Comparison of ENCODE assay signal across 8 mouse cellular contexts in the genomic region with DNA sequence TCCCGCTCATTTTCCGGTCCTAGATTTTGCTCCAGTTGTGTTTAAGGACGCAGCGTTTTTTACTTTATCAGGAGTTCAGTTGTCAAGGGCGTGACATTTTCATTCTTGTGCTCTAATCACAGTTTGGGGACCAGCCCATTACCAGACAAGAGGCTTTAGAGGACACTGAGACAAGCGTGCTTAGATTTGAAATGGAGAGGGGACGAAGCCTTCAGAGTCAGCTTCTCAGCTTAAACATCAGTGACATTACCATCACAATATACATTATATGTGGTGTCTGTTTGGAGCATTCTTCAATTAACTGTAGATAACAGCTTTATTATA. TPM values are rescaled to one million over a fixed set of nuclear protein-coding genes. Genes with fewer than 3 reads are reported as not detected.
A peak's percentile ranks its signal among the peaks of the same experiment; 100 is the strongest.
DNase-seq lines count a peak whose midpoint lies in the region; ATAC-seq lines count a peak whose summit lies in the region.

No protein-coding gene starts in this region.

- H3K4me3 ChIP-seq in heart, embryonic 16.5 days (ENCODE audit: low read length), result peak overlapping the region; percentile 95
- H3K4me3 ChIP-seq in hindbrain, embryonic 13.5 days, result peak overlapping the region; percentile 96
- peak overlapping the region; percentile 84 for H3K4me3 ChIP-seq in midbrain, embryonic 13.5 days (replicated peaks)

- peak overlapping the region; percentile 95 for H3K27ac ChIP-seq in heart, embryonic 16.5 days (ENCODE audit: low read length)
- H3K27ac ChIP-seq in hindbrain, embryonic 13.5 days, result peak overlapping the region; percentile 93
- H3K27ac ChIP-seq in midbrain, embryonic 13.5 days, result peak overlapping the region; percentile 96

- peaks cover 12% of the 10 kb centered on the region for H3K4me1 ChIP-seq in heart, embryonic 16.5 days (ENCODE audit: control insufficient read depth, insufficient read depth, low read length)
- H3K4me1 ChIP-seq in hindbrain, embryonic 13.5 days (replicated peaks), result peaks cover 17% of the 10 kb centered on the region
- H3K4me1 ChIP-seq in midbrain, embryonic 13.5 days (replicated peaks), result peaks cover 20% of the 10 kb centered on the region

- DNase-seq in heart, postnatal 4 days, result no peak
- DNase-seq in MN1 (ENCODE audit: low spot score), result peak; percentile 7
- no peak for DNase-seq in layer of hippocampus, adult 9-10 months (ENCODE audit: low spot score)
- DNase-seq in frontal cortex, postnatal 14 days (ENCODE audit: low spot score in 2 of 2), result no peak

- ATAC-seq in heart, embryonic 16.5 days (replicated peaks; ENCODE audit: extremely low read depth, insufficient read depth, low FRiP score), result no peak
- no peak for ATAC-seq in hindbrain, embryonic 13.5 days (ENCODE audit: low FRiP score)
- no peak for ATAC-seq in midbrain, embryonic 13.5 days
- no peak for ATAC-seq in cerebellum, adult (ENCODE audit: insufficient number of reproducible peaks, low FRiP score, low TSS enrichment)

- WGBS in heart, embryonic 16.5 days, result 1% methylated on average over 7 of the region's 7 CpGs
- whole genome bisulfite sequencing in hindbrain, embryonic 13.5 days, result 4% methylated on average over 7 of the region's 7 CpGs
- WGBS in midbrain, embryonic 13.5 days, result 4% methylated on average over 7 of the region's 7 CpGs

- H3K36me3 ChIP-seq in heart, embryonic 16.5 days (ENCODE audit: control insufficient read depth, insufficient read depth), result no peaks in the 10 kb centered on the region
- no peaks in the 10 kb centered on the region for H3K36me3 ChIP-seq in hindbrain, embryonic 13.5 days
- H3K36me3 ChIP-seq in midbrain, embryonic 13.5 days, result no peaks in the 10 kb centered on the region

- H3K27me3 ChIP-seq in heart, embryonic 16.5 days (ENCODE audit: control insufficient read depth, insufficient read depth, low read length), result no peaks in the 10 kb centered on the region
- no peaks in the 10 kb centered on the region for H3K27me3 ChIP-seq in hindbrain, embryonic 13.5 days
- H3K27me3 ChIP-seq in midbrain, embryonic 13.5 days, result no peaks in the 10 kb centered on the region

- no peaks in the 10 kb centered on the region for H3K9me3 ChIP-seq in heart, embryonic 16.5 days (replicated peaks; ENCODE audit: control insufficient read depth, low read length)
- no peaks in the 10 kb centered on the region; the same call in 1 of the 2 replicates for H3K9me3 ChIP-seq in hindbrain, embryonic 13.5 days
- 0 out of 2 replicates have a peak, but pooled peaks cover 3% of the 10 kb centered on the region for H3K9me3 ChIP-seq in midbrain, embryonic 13.5 days

- peak overlapping the region; percentile 82 for H3K4me2 ChIP-seq in heart, embryonic 16.5 days (ENCODE audit: low read depth, low read length)
- H3K4me2 ChIP-seq in hindbrain, embryonic 13.5 days, result peak overlapping the region; percentile 72
- peak overlapping the region; percentile 83 for H3K4me2 ChIP-seq in midbrain, embryonic 13.5 days (replicated peaks)

- peak overlapping the region; percentile 99 for H3K9ac ChIP-seq in heart, embryonic 16.5 days (ENCODE audit: low read length)
- H3K9ac ChIP-seq in hindbrain, embryonic 13.5 days, result peak overlapping the region; percentile 97
- H3K9ac ChIP-seq in midbrain, embryonic 13.5 days (replicated peaks), result peak overlapping the region; percentile 99

RNA-seq across cellular contexts. Expression of a gene that starts 1.4 kb away (rescaled TPM):
- polyA plus RNA-seq in heart, embryonic 16.5 days (2015; fragmentation: Nextera tagmentation; extraction: Ambion mirVana), result 45.5 and 46.0 TPM in 2 replicates
- 10 to 100 TPM; 47.0 TPM for total RNA-seq in heart, postnatal 4 days (2021)
- 54.9 and 57.8 TPM in 2 replicates for polyA plus RNA-seq in hindbrain, embryonic 13.5 days (2015; fragmentation: Nextera tagmentation; extraction: Ambion mirVana)
- 62.0 and 68.9 TPM in 2 replicates for polyA plus RNA-seq in midbrain, embryonic 13.5 days (2015; fragmentation: Nextera tagmentation; extraction: Ambion mirVana)
